Mouse (Mus musculus) left cerebral cortex, adult 8-10 months (tissue): ENCODE results near the gene Gm11213. TPM values are rescaled to one million over a fixed set of nuclear protein-coding genes. Genes with fewer than 3 reads are reported as not detected.

Experiments used
- DNase-seq, 2 experiments: peaks; one replicate each; pipeline ENCODE4 v3.0.0; 2022; ENCODE audit warnings: low spot score in 2 of 2
- total RNA-seq, 4 experiments: library from RNA; stranded (reverse); gene quantifications; 2 replicates each; pipeline ENCODE4 v1.2.4; 2022

The Gm11213 gene
- not detected for total RNA-seq

DNA sequence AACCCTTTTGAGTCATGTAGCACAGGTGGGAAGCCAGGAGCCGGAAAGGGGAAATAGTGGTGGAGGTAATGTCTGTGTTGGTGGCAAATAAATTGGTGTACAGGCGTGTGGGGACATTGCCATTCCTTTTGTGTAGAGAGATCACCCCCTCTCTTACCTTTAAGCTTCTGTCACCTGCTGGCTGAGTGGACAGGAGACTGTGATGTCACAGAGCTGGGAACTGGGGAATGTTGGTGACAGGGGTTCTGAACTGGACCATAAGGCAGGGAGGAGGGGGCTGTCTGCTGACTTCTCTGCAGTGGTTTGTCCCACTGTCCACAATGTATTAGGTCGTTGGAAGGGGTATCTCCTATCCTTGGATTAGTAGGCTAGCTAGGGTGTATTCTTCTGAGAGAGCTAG is at the start of gene Gm11213:
Gene Gm11213, minus strand, starts transcription at position 317 of the 400 bp plus-strand sequence.
- DNase-seq = no peak

DNA sequence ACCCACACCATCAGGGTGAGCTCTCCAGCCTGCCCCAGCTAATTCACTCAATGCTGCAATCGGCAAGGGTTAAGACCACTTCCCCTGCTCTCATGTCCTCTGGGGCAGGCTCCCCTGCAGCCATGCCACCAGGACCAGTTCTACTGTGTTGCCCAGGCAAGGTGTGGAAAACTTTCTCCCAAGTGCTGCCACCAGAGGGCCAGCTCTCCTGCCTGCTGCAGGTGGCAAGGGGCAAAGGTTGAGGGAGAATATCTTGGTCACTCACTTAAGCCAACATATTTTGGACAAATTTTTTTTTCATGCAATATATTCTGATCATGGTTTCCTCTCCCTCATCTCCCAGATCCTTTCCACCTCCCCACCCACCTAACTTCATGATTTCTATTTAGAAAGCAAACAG is 49.3 kb upstream of the Gm11213 start:
- no peak for DNase-seq

DNA sequence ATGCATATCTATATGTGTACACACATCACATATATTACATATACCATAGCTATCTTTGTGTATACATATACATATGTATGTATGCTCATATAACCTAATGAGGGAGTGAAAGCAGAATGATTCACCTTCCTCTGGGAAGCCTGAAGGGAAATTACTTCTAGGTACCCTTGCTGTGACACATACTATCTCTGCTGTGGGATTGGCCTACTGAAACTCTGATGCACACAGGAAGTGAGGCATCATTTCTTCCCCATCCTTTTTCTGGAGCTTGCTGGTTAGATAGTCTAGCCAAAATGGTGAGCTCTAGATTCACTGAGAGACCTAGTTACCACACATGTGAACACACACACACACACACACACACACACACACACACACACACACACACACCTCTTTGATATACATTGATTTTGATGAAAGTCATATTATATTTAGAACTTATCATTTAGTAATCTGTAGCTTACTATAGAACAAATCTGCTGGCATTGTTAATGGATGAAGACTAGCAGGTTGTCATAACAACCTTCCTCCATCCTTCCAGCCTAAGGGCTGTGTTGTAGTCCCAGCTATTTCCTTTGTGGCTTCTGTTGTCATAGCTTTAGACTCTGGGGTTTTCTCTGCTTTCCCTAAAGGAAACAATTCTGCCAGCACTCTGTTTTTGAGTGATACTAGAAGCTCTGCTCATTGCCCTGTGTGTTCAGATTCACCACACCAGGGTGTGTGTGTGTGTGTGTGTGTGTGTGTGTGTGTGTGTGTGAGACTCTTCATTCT is 39.1 kb upstream of the Gm11213 start:
- DNase-seq = no peak

DNA sequence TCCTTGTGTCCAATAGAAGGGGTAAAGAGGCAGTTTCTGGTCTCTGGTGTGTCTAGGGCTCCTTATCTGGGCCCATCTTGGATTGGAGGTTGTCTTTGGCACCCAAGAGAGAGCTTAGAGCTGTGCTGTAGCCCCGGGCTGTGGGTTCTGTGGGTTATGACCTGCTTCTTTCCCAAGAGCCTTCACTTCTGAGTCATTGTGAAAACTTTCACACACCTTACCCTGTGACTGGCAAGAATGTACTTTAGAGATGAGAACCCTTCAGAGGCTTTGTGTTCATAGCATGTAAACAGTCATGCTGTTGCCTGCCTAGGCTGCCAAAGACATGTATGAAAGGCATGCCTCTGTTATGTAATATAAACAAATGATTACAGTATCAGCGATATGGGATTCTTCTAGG is 34.8 kb upstream of the Gm11213 start:
- no peak for DNase-seq

DNA sequence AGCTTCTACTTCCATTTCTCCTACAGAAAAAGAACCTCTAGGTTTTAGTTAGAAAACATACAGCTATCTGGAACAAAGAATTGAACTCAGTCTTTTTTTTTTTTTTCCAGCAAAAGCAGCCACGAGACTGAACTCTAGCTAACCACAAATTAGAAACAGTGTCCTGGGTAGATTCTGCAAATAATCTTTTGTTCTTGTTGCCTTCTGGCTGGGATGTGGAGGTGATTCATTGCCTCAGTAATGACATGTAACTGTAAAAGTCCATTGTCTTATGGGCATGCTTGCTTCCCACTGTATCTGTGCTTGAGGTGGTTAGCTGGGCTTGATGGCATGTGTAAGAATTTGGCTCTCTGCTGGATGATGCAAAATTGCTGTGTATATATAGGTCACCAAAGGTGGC is 33.5 kb upstream of the Gm11213 start:
- no peak for DNase-seq

DNA sequence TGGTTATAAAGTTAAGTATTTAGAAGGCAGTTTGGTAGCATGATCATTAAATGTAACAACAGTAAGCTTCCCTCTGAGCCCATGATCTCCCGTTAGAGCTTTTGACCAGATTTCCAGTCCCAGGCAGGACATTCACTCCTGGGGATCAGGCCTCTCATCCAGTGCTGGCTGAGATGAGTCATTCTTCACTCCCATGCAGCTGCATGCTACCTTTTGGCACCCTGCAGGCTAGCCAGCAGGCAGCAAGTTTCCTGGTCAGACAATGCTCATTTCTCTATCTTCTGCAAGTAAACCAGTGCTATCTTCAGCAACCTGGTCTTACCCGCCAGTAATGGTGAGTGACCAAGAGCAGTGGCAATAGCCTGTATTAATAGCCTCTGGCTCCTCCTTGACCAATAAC is 28.1 kb upstream of the Gm11213 start:
- no peak for DNase-seq

DNA sequence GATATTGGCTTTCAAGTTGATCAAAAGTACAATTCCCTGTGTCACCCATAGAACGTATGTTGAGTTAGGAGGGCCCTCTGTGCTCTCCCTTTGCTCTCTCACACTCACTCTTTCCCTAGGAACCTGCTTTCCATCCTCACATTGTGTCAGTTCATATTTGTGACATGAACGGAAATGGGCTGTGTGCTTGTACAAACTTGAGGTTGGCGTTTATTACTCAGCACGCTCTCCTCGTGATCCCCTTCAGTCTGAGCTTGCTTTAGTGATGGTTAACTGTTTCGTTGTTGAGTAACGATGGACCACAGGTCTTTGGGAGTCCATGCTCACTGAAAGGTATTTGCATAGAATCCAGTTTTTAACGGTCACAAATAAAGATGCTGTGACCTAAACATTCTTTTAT is 22.1 kb upstream of the Gm11213 start:
- no peak for DNase-seq

DNA sequence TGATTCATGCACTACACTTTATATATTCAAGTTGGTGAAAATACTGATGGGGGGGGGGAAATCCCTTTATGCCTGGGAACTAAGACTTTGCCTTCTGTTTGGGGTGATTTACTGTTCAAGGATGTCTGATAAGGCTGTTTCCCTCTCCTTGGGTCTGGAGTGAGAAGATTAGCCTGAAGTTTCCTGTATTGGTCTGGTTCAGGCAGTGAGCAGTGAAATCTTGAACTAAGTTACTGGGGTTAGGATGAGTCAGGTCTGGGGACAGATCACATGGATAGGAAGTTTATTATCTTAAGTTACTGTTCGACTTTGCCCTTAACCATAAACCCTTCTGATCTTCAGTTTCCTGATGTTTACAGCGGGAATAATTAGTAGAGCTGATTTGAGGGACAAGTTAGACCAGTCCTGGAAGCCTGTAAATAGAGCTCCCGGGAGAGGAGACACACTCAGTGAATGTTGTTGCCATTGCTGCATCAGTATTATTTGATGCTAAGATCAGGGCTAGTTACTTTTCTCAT is 20.6 kb upstream of the Gm11213 start:
- DNase-seq = no peak

DNA sequence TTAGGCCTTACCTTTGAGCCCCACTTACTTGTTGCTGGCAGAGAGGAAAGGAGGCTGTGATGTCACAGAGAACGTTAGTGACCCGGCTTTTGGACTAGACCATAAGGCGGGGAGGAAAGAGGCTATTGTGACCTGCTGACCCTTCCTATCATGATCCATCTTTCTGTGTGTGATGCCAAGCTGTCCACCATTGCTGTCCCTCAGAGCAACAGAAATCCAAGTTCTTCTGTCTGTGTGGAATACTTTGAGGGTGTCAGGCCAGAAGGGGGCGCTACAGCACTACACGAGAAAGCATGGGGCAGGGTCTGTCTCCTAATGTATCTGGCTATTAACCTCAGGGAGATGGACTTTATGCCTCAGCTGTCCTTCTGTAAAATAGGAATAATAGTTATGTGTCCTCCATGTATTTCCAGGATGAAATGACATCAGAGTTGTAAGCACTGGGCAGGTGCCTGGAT is 17.3 kb upstream of the Gm11213 start, which contains the start of gene Tex48:
Gene Tex48, minus strand, starts transcription at position 51 of the 458 bp plus-strand sequence.
- no peak for DNase-seq

DNA sequence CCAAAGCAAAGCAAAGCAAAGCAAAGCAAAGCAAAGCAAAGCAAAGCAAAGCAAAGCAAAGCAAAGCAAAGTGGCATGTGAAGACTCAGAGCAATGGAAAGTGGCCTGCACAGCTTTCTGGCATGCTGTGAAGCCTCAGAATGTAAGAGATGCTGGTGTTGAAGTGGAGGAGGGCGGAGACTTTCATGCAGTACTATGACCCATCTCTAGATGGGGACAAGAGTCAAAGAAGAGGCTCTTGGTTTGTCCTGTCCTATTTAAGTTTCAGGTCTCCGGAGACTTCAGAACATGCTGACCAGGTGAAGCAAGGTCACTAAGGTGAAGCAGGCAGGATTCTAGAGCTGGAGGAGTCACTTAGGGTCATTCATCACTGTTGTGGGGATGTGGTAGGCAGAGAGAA is 16.8 kb upstream of the Gm11213 start:
- no peak for DNase-seq

DNA sequence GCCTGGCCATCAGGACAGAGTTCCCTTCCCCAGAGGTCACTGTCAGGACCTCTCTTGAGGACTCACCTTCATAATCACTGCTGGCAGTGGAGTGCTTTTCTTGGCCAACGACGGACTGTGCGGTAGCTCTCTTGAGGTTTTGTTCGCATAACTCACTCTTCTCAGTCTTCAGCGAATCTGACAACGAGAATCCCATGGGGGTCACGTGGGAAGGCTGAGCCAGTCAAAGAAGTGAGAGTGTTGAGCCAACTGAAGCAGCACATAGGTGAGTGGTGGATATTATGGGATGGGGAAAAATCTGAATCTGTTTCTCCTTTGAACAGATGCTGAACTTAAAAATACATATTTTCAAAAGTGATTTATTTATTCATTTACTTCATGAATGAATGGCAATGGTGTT is 3.3 kb upstream of the Gm11213 start:
- DNase-seq = no peak

DNA sequence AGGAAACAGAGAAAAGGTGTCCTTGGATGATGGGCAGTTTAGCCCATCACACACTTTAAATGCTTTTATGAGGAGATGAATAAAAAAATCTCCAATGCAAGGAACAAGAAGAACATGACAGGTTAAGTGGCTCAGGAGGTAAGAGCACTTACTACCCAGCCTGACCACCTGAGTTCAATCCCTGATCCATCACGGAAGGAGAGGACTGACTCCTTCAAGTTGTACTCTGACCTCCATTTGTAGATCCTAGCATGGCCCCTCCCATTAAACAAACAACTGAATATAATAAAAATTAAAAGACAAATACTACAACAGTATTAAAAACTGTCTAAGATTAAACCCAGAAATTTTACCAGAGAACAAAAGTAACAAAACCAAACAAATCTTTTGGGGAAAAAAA is 907 bp upstream of the Gm11213 start:
- no peak for DNase-seq

DNA sequence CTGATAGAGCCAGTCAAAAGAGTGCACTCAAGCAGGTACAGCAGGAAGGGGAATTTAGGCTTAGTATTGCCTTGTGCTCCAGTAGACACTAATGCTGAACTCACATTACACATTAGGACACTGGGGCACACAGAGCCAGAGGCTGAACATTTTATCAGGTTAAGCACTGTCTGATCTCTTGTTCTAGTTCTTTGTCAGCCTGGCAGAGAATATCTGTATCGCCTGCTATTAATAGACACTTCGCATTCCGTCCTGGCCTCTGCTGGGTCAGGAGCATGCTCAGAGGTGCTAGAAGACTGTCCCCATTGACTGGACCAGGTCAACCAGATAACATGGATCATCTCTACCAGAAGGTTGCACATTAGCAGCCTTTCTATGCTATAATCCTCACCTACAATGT is 484 bp upstream of the Gm11213 start:
- DNase-seq = no peak

DNA sequence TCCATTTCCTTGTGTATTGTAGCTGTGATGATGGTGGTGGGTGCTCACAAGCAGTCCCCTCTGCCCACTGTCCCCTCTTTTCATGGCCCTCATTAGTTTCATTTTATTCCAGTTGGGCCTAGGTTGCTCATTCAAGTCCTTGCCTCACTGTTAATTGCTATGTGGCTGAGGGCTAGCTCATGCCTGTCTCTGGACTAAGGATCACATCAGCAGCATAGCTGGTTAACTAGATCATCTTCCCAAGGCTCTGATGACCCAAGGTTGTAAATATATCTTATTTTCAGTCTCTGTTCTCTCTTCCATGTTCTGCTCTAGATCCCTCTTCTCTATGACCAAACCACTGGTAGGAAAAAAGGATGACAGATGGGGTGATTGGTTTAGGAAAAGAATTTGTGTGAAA is 3.8 kb downstream of the Gm11213 start:
- no peak for DNase-seq

DNA sequence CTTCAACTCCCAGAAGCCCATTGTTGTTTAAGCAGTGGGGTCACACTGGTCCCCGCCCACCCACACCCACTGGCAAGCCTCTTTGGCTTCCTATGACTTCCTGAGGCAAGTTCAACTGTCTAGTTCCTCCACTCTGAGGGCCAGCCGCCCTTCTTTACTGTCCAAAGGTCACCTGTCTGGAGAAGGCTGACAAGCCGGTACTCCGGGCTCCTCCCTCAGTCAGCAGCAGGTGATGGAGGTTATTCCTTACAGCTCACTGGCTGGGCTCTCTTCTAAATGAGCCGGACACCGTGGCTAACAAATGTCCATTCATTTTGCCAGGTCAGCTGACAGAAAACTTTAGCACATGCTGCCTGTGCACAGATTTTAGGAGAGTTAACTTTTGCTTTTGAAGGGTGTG is 4.3 kb downstream of the Gm11213 start:
- no peak for DNase-seq

DNA sequence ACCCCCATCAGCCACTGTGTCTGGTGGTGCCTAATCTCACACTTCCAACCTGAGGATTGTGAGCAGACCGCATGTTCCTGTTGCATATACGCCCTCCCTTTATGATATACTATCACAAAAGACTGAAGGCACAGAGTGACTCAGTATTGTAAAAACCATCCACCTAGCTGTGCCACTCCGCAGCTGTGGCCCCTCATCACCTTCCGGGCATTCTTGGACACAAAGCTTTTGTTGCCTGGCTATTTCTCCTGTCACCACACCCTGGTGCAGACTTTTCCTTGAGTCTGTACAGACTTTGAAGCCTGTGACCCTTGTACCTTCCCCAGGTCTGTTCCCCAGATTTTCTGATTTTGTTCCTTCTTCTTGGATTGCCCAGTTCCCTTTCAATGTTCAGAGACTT is 9.1 kb downstream of the Gm11213 start:
- DNase-seq = no peak

DNA sequence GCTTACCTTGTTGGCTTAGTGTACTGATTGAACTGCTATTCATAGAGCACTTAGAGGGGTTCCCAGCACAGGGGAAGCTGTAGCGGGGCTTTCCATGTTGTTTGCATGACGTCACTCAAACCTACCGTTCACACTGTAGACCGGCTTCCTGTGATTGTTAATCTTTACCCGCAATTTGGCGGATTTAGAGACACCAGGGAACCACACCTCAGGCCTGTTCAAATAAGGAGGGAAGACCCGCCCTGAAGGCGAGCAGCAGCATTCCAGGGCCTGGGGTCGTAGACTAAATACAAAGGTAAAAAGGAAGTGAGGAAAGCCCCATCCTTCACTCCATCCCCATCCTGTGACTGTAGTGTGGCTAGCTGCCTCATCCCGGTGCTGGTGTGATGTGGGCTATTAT is 9.8 kb downstream of the Gm11213 start:
- no peak for DNase-seq

DNA sequence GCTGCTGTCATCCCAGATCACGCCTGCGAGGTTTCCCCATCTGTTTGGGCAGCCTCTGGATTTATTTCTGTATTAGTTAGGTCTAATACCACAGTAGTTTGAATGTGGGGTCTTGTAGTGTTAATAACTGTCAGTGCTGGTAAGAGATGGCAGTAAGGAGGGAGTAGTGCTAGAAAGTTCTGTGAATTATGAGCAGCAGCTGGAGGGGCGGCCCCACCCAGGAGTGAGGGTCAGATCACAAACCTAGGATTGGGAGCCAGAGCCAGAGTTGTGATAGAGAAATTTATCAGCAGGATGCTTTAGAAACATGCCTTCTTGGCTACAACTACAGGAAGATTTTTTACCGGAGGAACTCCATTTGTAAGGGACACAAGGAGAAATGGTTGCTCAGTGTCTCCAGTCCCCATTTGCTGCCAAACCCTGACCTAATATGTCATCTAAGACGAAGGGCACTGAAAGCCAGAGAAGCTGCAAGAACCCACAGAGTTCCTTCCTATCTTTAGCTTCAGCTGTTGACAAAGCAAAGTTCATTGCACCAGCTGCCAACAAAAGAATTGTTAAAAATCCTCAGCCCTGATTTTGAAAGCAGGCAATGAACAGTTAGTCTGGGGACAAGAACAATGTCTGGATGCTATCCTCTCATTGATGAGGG is 10.5 kb downstream of the Gm11213 start:
- no peak for DNase-seq

DNA sequence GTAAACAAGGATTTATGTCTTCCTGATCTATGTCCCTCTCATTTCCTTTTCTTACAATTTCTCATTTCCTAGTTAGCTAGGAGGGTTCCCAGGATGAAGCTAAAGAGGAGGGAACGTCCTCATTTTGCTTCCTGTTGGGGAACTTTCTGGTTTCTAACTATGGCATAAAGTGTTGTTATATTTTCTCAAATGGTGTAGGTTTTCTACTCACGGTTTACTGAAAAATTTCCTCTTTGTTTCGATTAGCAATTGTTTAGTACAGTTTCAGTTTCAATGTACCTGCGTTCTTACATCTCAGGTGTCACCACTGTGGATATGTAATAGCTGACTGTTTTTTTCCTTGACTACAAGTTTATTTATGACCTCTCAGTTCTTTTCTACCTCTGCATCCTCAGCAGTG is 14.5 kb downstream of the Gm11213 start:
- DNase-seq = no peak

DNA sequence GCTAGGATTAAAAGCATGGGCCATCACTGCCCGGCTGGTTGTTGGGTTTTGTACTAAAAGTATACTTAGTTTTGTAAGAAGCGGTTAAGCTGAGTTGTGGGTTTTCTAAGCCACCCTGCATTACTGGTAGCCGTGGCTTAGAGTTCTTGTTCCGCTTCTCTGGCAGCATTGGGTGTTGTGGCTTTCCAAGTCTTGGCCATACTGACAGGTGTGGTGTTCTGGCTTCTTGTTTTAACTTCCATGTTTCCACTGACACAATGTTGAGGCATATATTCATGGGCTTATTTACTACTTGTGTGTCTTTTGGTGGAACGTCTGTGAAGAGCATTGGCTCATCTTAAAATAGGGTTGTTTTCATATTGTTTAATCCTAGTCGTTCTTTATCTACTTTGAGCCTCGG is 15.1 kb downstream of the Gm11213 start:
- no peak for DNase-seq

DNA sequence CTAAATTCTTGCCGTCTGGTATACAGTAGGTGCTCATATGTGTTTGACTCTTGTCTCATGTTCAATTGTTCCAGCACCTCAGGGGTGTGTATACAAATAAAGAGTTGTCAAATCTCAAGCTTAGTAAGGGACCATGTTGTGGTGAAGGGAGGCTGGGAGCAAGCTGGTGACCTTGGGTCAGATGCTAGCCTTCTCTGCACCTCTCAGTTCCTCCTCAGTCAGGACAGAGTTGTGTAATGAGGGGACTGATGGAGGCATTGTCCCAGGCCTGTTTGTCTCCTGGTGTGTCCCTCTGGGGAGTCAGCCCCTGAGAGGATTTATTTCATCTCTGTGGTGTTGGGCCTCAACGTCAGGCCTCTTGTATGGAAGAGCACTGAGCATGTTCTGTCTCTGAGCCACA is 18.8 kb downstream of the Gm11213 start:
- no peak for DNase-seq

DNA sequence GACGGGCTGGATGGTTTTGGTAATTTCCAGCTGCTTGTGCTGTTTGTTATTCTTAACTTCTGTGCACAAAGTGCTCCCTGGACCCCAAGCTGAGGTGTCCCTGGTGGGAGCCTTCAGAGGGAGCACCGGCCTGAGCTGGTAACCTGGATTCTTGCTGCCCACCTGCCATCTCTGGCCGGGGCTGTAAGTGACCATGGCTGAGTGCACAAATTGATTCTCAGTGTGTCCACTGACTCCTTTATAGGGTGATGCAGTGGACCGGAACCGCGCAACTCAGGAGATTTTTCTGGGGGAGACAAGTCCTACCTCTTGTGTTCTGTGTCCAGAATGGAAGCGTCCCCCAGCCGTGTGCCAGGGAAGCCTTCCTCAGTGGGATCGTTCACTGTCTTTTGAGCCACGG is 19.8 kb downstream of the Gm11213 start:
- DNase-seq = no peak

DNA sequence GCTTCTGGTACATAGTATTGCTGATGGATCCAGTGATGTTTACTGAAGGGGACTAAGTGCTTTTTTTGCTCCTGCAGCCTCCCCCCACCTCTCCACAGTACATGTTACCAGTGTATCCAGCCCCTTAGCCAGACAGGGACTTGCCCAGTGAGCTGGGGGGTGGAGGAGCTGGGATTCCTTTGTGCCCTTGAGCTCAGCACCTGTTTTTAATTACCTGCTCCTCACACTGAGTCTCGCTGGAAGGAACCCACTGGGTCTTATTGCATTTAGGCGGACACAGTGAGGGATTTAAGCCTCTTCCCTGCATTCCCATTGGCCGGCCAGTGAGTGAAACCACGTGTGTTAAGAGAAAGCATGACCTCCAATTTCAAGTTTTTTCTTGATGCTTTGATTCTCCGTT is 22.5 kb downstream of the Gm11213 start:
- no peak for DNase-seq
